Mouse (Mus musculus) frontal cortex, adult (tissue): ENCODE results near the gene Carmil3.

ENCODE experiments used
- ATAC-seq: cut with Nextera tagmentation; 2 replicates; pipeline ENCODE4 v1.9.2; 2017; ENCODE audit warnings: mild to moderate bottlenecking, moderate library complexity, mixed read lengths; ENCODE audit not compliant: low TSS enrichment

Gene Carmil3

DNA sequence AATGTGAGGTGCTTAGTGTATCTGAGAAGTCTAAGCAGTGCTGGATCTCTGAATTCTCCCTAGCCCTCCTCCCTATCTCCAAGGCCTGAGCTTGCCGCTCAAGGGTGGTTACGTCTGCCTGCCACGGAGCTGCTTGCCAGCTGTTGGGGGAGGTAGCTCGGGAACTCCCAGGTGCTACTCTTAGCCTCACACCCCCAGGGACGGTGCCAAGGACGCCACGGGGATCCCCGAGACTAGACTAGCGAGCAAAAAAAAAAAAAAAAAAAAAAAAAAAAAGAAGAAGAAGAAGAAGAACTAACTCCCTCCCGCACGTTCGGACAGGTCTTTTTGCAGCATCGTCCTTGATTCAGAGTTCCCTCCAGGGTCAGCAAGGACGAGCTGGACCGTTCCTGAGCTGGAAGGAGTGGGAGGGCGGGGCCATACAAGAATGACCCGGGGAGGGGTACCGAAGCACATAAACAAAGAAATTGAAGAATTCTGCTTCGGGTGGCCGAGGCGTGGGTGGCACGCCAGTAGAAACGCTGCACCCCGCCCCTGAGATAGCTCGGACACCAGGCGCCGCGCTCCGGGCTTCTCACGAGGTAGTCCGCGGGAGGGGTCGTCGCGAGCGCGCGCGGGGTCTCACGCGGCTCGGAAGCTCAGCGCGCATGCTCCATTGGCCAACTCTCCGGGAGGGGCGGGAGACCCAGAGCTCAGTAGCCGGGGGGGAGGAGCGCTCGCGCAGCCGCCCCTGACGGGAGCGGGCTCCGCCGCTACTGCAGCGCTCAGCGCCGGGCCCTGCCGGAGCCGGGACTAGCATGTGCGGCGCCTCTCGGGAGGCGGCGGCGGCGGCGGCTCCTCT lies at the start of gene Carmil3:
Carmil3 (plus strand) TSS at position 291 of the 841 bp plus-strand sequence.
- peak; percentile 77 for ATAC-seq

DNA sequence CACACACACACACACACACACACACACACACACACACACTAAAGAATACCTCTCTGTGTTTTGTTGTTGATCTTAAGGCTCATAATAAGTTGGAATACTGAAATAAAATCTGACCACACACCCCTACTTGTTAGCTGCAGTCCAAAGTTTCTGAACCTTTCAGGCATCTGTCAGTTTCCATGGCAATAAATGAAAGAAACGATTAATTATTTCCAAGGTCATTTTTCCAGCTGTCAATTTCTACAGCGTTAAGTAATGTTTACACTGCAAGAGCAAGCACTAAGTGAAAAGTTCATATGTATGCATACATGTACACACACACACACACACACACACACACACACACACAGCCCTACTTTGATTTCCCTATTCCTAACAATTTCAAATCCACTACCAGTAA lies 32.8 kb upstream of the Carmil3 start:
- ATAC-seq = no peak

DNA sequence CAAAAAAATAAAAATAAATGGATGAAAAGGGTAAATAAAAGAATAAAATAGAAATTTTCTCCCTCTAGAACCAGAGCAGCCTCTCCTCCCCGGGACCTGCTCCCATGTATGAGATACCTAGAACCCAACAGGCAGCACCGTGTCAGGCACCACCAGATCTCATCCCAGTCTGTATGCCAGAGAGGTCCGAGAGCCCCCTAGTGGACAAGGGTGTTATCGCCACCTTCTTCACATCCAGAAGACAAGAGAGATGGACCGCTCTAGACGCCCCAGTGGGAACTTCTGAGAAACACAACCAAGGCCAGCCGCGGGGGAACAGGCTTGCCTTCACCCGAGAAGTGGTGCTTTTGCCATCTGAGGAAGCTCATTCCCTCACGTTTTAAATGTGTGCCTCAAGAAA lies 32.2 kb upstream of the Carmil3 start:
- peak; percentile 74 for ATAC-seq

DNA sequence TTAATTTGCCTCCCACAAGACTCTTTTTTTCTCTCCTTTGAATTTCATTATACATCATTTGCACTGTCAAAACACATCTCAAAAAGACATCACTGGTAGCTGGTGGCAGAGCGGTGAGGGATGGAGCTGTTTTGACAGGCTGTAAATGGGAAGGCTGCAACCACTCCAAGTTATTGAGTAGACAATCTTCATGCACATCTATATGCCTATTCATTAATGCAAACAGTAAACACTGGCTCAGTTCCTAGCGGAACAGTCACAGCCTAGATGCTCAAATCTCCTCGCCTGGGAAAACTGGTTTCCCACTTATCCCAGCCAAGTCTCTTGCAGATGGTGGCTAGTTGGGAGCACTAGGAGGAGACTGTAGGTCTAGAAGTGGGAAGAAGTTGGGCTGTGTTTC lies 31.7 kb upstream of the Carmil3 start:
- ATAC-seq = no peak

DNA sequence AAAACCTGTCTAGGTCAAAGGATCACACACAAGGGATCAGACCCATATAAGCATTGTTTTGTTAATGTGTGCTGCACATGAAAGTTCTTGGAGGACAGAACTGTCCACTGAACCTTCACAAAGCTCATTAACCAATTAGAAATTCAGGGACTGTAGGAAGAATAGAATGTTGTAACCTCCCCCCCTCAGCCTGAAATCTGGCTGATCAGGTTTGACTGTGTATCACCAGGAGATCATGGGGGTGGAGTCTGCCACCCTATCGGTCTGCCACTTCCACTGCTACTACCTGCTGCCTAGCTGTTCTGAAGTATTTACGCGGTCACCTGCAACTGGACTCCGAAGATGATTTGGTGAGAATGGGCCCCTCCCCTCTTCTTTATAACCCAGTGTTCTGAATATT lies 30.7 kb upstream of the Carmil3 start:
- no peak for ATAC-seq

DNA sequence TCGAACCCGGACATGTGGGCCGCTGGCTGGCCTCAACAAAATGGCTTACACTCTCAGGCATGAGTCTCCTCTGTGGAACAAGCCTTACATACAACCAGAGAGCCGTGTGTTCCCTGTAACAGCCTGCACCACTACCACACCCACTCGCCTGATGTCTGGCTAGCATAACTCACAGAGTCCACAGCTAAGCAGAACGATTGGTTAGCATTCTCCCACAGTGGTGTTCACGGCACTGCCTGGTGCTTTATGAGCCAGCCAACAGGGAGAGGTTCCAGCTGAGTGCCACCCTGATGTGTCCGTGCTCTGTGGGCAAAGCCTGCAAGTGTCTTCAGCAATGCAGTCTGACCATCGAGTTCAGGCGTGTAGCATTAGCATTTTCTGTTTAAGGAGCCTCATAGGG lies 30.2 kb upstream of the Carmil3 start:
- peak; percentile 97 for ATAC-seq

DNA sequence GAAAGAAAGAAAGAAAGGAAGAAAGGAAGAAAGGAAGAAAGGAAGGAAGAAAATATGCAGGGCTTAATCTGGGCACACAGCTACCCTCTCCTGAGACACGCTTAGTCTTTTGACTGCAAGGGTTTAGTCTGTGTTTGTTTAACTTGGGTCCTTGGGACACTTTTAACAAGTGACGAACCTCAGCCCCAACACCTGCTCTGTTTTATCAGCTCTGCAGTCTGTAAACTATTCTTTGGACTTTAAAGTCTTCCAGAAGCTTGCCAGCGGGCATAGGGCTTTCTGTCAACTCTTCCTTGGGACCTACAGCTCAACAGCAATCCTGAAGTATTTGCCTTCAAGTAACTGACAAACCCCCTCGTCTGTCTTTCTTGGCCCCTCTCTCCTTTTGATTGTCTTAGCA lies 28.7 kb upstream of the Carmil3 start:
- ATAC-seq = no peak

DNA sequence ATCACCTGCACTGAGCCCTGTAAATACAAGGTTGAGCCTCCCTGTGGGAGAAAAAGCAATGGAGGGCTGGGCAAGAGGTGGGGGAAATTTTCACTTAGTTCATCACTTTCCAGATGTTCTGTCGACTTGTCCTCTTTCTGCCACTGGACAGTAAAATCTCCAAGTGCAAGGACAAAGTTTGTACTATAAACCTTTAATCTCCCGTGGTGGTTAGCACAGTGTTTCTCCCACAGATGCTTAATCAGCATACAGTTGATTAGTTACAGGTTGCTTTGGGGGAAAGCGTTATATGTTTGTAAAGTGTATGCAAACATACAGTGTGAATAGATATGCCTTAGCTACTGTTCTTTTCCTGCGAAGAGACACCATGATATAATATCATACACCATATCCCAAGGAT lies 24.0 kb upstream of the Carmil3 start:
- no peak for ATAC-seq

DNA sequence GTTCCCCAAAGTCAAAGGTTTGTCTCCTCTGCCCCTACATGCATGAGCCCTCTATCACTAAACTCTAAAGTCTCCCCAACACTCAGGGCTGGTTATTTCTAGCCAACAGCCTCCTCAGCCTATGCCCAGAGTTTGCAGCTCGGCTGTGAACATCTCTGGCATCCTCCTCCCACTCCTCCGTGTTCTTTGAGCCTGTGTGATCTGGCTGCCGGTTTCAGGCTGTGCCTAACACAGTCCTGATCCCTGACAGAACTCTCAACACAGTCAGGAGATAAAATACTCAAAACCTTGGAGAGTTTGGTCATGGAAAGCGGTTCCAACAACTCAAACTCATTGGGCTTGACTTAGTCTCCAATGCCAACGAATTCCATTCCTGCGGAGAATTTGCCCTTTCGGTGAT lies 23.3 kb upstream of the Carmil3 start:
- peak; percentile 94 for ATAC-seq

DNA sequence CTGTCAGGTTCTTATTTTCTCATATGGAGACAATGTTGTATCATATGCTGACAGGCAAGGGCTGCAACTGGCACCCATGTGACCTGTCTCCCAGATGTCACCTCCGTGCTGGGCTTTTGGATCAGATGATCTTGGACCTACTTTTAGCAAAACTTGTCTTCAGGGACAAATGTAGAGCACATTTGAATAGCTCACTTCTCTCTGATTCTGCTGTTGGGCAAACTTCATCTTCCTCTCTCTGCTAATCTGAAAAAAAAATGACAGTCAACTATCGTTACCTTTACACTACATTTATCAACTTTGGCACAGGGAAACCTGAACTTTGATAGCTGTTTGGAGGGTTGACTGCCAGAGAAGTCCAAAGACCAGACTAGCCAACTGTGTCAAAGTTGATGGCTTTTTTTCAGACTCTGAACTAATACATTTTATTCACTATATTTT lies 22.1 kb upstream of the Carmil3 start:
- ATAC-seq = no peak

DNA sequence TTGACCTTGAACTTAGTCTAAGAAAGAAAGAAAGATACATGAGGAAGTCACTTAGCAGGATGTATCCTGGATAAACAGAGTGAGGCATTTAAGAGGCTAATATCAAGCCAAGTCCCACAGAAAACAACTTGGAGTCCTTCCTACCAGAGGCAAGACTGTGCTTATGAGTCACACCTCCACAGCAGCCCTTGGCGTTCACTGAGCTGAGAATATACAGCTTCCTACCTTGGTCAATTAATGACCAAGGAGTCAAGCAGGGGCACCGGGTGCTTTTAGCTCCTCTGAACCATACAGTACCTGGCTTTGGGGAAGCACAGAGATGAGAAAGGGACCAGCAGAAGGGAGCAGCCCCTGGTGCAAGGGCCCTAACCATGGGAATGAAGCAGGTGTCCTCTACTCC lies 21.4 kb upstream of the Carmil3 start:
- no peak for ATAC-seq

DNA sequence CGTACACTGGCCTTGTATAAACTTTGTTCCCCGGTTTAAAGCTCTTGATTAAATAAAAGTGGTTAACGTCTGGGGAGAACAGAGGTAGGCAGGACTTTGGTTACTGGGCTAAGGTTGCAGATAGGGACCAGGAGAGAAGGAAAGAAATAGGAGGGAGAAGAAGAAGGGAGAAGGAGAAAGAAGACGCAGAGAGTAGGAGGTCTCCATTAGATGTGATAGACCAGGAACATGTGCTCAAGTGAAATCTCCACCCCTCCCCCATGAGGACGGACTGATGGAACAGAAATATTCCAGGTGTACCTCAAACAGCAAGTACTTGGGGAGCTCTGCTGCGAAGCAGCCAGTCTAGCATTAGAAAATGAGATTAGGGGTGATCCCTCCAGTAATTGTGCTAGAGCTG lies 20.6 kb upstream of the Carmil3 start:
- no peak for ATAC-seq

DNA sequence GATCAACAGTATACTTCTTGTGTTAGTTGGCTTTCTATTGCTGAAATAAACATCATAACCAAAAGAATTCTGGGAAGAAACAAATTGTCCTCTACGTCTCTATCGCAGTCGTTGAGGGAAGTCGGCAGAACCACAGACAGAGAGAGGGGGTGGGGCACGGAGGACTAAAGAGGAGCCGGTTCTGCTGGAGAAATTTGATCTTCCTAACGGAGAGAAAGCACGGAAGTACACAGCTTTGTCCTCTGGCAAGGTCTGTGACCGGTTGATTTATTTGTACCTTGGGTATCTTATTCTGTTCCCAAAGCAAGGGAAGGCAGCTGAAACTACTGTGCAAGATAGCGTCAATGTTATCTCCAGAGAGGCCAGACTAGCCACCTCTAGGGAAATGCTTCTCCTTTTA lies 19.6 kb upstream of the Carmil3 start:
- ATAC-seq = no peak

DNA sequence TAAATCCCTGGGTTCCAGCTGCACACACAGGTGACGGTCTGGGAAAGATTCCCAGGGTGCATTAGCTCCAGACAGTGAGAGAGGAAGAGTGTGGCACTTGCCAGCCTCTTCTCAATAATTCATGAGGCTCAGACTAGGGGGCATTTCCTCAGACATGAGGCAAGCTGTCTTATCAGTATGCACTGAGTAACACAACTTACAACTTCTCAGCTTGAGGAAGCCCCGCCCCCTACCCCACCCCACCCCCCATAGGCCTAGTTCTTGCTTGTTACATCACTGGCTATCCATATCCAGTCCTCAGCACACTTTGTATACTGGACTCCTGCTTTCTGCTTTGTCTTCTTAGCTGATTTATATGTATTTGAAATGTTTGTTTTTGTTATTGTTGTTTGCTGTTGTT lies 14.8 kb upstream of the Carmil3 start:
- ATAC-seq = no peak

DNA sequence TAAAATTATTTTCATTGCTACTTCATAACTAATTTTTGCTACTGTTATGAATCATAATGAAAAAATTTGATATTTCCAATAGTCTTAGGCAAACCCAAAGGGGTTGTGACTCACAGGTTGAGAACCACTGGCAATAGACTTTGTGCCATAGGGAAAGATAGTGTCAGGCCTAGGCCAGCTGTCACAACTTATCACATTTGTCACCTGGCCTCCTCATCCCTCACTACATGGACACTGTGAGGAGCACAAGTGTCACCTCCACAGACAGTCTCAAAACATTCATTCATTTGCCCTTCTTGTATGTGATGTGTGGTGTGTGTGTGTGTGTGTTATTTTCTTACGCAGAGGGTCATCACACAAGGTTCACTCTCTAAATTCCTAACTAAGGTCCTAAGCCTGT lies 13.0 kb upstream of the Carmil3 start:
- no peak for ATAC-seq

DNA sequence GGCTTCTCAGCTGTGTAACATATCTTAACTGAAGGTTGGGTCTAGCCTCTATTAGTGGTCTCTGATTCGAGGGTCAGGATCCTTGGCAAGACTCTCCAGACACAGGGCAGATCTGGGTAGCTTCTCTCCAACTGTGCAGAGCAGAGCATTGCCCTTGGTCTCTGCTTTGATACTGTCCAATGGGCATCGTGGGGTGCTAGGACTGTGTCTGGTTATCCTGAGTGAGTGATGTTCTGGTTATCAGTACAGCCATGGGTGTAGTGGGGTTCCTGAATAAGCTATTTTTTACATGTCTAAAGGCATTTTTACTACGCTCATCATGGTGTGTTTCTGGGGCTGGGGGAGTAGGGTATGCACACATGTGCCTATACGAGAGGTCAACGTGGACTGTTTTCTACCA lies 12.6 kb upstream of the Carmil3 start:
- no peak for ATAC-seq

DNA sequence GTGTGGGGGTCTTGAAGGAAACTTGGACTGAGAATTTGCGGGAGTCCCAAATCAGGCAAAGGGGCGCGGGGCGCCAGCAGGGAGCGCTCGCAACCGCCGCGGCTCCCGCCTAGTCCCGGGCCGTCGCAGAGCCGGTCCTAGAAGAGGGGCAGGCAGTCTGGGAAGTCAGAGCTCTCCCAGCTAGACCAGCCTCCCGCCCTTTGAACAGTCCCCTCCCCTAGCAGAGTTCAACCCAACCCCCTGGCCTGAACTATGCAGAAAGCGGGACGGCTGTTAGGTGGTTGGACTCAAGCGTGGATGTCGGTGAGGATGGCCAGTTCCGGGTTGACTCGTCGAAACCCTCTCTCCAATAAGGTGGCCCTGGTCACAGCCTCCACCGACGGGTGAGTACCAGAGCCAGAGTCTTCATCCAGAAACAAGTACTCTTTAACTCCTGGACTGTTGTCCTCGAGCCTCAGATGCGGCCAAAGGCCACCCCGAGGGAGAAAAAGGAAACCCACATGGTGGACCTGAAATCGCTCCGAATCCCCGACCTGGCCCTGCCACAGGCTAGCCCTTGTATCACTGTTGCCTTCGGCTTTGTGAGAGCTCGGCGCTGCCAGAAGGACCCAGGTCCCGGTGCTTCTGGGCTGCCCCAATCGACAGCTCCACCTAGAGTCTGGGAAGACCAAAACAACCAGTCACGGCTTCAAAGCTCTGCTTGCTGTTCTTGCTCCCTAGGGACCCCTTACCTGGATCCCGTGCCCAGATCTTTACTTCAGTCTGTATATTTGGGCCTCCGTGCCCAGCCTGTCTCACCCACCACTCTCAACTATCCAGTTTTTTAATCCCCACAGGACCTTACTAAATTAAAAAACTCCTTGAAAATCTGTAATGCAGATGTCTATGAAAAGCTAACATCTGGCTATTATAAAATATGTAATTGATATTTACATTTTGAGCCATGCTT lies 11.5 kb upstream of the Carmil3 start, which contains the start of gene Dhrs4:
Dhrs4 (plus strand) TSS at position 108 of the 949 bp plus-strand sequence.
- ATAC-seq = peak; percentile 98

DNA sequence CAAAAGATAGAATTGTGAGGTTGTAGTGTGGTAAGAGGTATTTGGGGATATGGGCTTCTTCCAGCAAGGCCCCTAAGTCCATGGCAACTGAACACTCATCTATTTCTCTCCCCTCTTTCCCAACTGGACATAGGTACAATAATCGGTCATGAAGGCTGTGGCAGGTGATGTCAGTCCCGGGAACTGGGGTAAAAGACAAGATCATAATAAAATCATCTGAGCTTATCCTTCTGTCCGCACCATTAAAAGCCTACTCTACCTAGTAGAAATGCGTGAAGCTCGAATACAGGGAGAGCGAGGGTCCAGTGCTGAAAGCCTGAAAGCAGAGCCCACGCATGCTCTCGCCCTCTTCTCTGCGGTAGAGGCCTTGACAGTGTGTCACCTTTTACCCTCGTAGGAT lies 10.8 kb upstream of the Carmil3 start:
- no peak for ATAC-seq

DNA sequence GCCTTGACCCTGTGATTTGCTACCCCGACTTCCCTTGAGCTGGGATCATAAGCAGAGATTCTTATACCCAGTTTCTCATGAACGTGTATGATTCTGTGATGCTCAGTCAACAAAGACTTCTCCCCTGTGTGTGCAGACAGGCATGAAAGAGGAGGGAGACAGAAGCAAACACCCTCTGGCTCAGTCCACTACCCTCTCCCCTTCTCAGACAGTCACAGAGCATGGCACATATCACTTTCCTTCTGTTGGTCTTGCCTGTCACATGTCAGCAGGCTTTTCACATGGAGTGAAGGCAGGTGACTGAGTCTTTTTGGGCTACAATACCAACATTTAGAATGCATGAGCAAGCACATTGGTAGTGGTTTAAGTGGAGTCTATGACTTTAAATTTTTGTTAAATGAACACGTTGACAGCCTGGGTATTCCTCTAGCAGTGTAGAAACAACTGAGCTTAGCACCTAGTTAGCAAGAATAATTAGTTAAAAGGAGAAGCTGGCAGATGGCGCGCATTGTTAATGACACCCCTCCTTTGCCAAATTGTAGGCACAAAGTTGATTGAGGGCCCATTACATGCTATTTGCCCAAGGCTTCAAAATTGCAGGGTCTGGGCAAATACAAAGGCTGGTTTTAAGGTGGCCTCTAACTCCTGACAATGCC lies 5.9 kb upstream of the Carmil3 start:
- no peak for ATAC-seq

DNA sequence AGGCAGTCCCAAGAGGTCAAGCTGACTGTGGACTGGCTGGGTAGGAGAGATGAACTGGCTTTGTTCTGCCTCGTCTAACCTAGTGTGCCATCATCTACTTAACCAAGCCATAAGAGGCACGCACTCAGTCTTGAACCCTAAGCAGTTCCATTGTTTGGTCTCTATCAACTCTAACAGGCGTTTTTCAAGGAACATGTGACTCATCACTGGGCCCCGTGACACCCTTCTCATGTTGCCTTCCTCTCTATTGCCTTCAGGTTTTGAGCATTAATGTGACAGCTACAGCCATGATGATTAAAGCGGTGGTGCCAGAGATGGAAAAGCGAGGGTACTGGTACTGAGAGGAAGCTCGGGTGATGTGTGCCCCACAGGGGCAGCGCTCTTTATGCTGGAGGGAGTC lies 3.6 kb upstream of the Carmil3 start:
- no peak for ATAC-seq

DNA sequence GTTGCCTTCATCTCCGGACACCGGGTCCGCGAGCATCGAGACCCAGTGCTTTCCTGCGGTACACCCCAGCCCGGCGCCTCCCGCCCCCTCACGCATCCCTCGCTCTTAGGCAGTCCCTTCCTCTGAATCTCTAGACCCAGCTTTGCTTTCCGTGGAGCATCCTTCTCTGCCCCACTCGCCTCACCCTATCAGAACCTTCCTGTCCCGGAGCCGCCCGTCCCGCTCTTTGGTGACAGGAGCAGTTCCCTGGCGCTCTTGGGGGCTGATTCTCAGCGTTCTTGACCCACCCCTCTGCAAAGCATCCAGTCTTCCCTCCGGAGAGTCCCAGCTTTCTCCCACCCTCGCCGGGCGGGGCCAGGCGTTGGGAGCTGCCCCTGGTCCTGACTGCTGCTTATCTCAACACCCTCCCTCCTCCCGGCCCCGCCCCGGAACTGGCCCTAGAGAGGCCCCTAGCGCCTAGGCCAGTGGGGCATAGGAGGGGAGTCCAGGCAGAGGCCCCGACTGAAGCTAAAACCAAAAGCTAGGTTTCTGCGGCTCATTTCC lies 911 bp downstream of the Carmil3 start:
- ATAC-seq = peak; percentile 60

DNA sequence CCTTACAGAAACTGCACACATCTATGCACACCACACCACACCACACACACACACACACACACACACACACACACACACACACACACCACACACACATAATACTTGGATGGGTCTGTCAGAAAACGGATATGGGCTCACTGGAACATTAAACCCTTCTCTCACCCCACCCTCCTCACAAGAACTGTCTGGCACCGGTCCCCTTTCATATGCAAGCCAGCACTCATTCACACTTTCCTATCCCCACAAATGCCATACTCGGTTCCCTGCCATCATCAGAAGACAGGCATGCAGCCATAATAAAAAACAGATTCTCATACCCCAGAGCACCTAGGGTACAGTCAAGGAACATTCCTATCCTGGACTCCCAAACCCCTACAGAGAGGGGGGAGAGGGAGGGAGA lies 1.7 kb downstream of the Carmil3 start:
- ATAC-seq = no peak
